Mouse (Mus musculus) brain, embryonic 14.5 days (tissue): Measurements from ENCODE around the gene Frrs1l.

Source experiments
- CTCF ChIP-seq: fragments of 200-500 bp; IDR thresholded peaks from 2 replicates; pipeline ENCODE4 v1.5.1; 2012; ENCODE audit warnings: inconsistent platforms, mild to moderate bottlenecking, moderate library complexity, borderline replicate concordance; ENCODE audit not compliant: insufficient read depth, insufficient read length; ENCODE audit errors: extremely low read depth
- POLR2A ChIP-seq: fragments of 200-500 bp; IDR thresholded peaks from 2 replicates; pipeline ENCODE4 v1.6.1; 2012; ENCODE audit warnings: mild to moderate bottlenecking, inconsistent platforms, borderline replicate concordance; ENCODE audit not compliant: poor library complexity, insufficient read depth, insufficient read length, severe bottlenecking; ENCODE audit errors: extremely low read depth

- TF ChIP-seq POLR2A (no peak), CTCF (no peak)
These were observed 48.7 kb downstream of the Frrs1l start for GRCm38 (mm10) chr4:56941481-56941880.
